Mouse (Mus musculus): ENCODE measurements around the gene Soga1. TPM values are rescaled to one million over a fixed set of nuclear protein-coding genes. Genes with fewer than 3 reads are reported as not detected.

Gene Soga1
- polyA plus RNA-seq (2012; rRNA removed), result 7.4 and 9.7 TPM in 2 replicates

DNA sequence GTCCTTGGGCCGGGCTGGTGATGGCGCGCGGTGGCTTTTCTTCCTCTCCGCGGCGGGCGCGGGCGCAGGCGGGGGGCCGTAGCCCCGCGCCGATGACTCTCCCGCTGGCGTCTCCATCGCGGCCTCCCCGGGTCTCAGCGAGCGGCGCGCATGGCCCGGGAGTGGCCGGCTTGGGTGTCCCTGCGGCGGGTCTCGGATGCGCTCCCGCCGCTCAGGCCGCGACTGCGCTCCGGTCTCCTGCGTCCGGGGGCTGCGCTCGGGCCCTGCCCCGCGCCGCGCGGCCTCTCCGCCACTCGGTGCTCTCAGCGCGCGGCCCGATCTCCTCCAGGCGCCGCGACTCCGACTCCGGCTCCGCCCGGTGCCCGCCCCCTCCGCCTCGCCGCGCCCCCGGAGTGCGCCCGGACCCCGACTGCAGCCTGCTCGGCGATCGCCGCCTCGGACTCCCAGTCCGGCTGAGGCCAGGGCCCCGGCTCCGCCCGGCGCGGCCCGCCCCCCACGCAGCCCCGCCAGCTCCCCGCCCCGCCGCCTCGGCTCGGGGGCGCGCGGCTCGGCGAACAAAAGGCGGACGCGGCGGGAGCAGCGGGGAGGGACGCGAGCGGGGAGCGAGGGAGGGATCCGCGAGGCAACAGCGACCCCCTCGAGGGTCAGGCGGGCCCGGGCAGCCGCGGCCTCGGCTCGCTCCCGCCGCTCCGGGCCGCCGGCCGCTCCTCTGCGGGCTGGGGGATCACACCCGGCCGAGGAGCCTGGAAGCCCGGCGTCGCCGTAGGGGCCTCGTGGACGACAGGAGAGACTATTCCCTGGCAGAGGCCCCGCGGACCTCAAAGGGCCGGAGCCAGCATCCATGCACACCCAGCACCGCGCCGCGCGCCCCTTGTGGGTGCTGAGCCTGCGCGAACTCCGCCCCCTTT, at the start of gene Soga1:
Gene Soga1 (minus strand): TSS at position 462 of the 908 bp plus-strand sequence.

DNA sequence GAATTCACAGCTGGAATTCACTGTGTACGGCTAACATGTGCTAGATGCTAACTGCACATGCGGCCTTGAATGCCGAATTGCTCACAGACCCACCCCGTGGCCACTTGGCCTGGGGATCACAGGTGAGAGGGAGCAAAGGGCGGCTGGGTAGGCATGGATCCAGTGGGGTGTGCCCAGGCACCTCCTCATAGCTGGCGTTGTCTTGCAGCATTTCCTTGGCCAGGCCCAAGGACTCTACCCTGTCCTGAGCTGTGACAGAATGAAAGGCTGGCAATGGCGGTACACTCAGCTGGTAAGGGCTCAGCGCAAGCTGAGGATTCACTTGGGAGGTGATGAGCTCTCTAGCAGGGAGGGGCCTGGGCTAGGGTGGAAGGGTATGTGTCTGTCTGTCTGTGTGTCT, 7.7 kb upstream of the Soga1 start, which contains the start of gene Tldc2:
Gene Tldc2 (plus strand): TSS at position 260 of the 400 bp plus-strand sequence.

DNA sequence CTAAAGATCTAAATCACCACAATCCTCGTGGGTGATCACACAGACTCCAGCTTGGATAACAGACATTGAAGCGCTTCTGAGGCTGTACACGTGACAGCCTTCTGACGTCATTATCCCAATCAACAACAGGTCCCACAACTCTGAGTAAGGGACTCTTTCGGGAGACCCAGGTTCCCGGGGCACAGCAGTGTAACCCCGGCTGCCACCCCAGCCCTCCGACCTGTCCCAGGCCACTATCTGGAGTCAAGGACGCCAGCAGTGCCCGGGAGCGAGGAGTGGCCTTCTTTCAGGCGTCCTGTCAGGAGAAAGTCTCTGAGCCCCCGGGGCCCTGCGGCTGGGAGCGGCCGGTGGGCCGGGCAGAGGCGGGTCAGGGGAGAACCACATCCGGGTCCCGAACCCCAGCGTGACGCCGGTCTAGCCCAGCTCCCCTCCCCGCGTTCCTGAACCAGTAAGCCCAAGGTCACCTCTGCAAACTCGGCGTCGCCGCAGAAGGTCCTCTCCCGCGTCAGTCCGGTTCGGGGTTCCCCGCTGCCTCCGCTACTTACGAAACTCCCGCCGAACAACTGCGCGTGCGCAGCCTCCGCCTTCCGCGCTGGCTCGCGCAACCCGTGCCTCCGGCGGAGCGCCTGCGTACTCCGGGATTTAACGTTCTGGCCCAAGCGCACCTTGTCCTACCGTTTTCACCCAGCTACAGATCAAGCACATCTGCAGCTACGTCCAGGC, 72.4 kb downstream of the Soga1 start, which contains the start of gene Dsn1:
Gene Dsn1 (minus strand): TSS at position 644 of the 723 bp plus-strand sequence.

DNA sequence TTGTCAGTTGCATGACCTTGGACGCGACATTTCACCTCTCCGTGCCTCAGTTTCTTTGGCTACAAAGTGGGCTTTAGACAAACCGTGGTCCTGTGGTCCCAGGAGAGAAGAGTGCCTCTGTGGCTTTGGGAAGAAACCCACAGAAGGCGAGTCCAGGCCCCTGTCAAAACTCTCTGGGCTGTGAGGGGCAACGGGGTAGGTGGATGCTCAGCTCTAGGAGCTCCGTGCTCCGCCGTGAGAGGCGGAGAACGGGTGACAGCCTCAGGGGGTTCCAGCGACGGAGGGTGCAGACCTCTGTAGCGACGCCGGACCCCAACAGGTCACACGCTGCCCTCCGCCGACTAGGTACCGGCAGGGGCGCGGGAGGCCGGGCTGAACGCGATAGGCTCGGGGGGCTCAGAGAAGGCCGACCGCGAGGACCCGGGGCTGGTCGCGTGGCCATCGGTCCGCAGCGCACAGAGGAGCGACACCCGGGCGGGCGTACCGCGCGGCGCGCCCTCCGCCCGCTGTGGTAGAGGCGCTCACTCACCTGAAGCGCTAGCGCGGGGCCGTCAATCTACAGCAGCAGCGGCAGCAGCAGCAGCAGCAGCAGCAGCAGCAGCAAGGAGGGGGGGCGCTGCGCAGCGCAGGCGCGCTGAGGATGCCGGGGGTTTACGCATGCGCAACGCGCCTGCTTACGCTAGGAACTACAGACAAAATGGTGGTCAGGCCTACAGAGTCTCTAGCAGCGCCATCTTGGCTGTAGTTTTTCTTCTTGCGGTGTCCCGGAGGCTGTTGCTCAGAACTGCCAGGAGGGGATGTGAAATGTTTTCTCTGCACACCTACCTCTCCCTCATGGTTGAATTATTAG, 87.4 kb downstream of the Soga1 start, which contains the start of gene Ndrg3:
Gene Ndrg3 (minus strand): TSS at position 587 of the 850 bp plus-strand sequence.

Other genes starting within 250 kb of the Soga1 start
- gene Tgif2, start 239.2 kb downstream of the Soga1 start, polyA plus RNA-seq (2012; rRNA removed), result 4.3 and 4.6 TPM in 2 replicates
- gene 4930518I15Rik, start 221.3 kb downstream of the Soga1 start, polyA plus RNA-seq (2012; rRNA removed), result 0.35 and 0.59 TPM in 2 replicates
- gene Rab5if, start 216.1 kb downstream of the Soga1 start, polyA plus RNA-seq (2012; rRNA removed), result 120 and 139 TPM in 2 replicates
- gene Sla2, start 192.1 kb downstream of the Soga1 start, polyA plus RNA-seq (2012; rRNA removed), result 0.35 and 0.51 TPM in 2 replicates
- gene Ndrg3, start 87.2 kb downstream of the Soga1 start, polyA plus RNA-seq (2012; rRNA removed), result 42.4 and 44.8 TPM in 2 replicates
- gene Dsn1, start 72.1 kb downstream of the Soga1 start, polyA plus RNA-seq (2012; rRNA removed), result 1.2 and 1.6 TPM in 2 replicates
- 7.1 and 7.9 TPM in 2 replicates for gene Tldc2, start 7.8 kb upstream of the Soga1 start, polyA plus RNA-seq (2012; rRNA removed)
- 32.8 and 33.3 TPM in 2 replicates for gene Samhd1, start 56.0 kb upstream of the Soga1 start, polyA plus RNA-seq (2012; rRNA removed)
- 6.4 and 7.1 TPM in 2 replicates for gene Rbl1, start 125.3 kb upstream of the Soga1 start, polyA plus RNA-seq (2012; rRNA removed)
- gene Rpn2, start 199.8 kb upstream of the Soga1 start, polyA plus RNA-seq (2012; rRNA removed), result 230 and 238 TPM in 2 replicates
- 0.12 and 0.16 TPM in 2 replicates for gene Mroh8, start 200.3 kb upstream of the Soga1 start, polyA plus RNA-seq (2012; rRNA removed)